Mouse (Mus musculus) MEL (cell line): ENCODE data around the gene Stk11ip.

Experiments
- CTCF ChIP-seq, 3 experiments: IDR thresholded peaks in 2 of 3; conservative IDR thresholded peaks in 1 of 3; 2 replicates each; pipeline ENCODE4 v1.5.1; 2011 to 2012; ENCODE audit warnings: low read length in 3 of 3, low read depth in 2 of 3, mild to moderate bottlenecking in 2 of 3, improper control_type of control experiment in 1 of 3, inconsistent platforms in 1 of 3, mixed read lengths in 1 of 3, moderate library complexity in 1 of 3; ENCODE audit not compliant: control insufficient read depth in 1 of 3, insufficient read depth in 1 of 3, poor library complexity in 1 of 3, severe bottlenecking in 1 of 3
- E2F4 ChIP-seq: IDR thresholded peaks from 2 replicates; pipeline ENCODE4 v1.6.1; 2011; ENCODE audit warnings: low read depth, low read length, improper control_type of control experiment, borderline replicate concordance
- MAX ChIP-seq: IDR thresholded peaks from 2 replicates; pipeline ENCODE4 v1.6.1; 2011; ENCODE audit warnings: low read length, improper control_type of control experiment
- POLR2A ChIP-seq, 2 experiments: IDR thresholded peaks; 2 replicates each; pipeline ENCODE4 v1.6.1; 2011 to 2012; ENCODE audit warnings: low read length in 2 of 2, mild to moderate bottlenecking in 2 of 2, control low read depth in 1 of 2, improper control_type of control experiment in 1 of 2, low read depth in 1 of 2, moderate library complexity in 1 of 2; ENCODE audit not compliant: control insufficient read depth in 1 of 2, insufficient read depth in 1 of 2, poor library complexity in 1 of 2
- RCOR1 ChIP-seq: IDR thresholded peaks from 2 replicates; pipeline ENCODE4 v1.6.1; 2012; ENCODE audit warnings: low read depth, mild to moderate bottlenecking, inconsistent platforms, low read length, improper control_type of control experiment

GRCm38 (mm10) chr1:75564102-75564501 lies 42.8 kb downstream of the Stk11ip start:
- TF ChIP-seq MAX: no peak
- TF ChIP-seq E2F4: no peak
- no peak for TF ChIP-seq RCOR1
- no peak for TF ChIP-seq CTCF (IDR thresholded peaks at IDR 0.05 in 2 of 3, conservative IDR thresholded peaks at IDR 0.05 in 1 of 3; ENCODE audit: control insufficient read depth in 1 of 3, insufficient read depth in 1 of 3, low read depth in 2 of 3, low read length in 3 of 3, poor library complexity in 1 of 3, severe bottlenecking in 1 of 3)
- no peak for TF ChIP-seq POLR2A (IDR thresholded peaks at IDR 0.05; ENCODE audit: control insufficient read depth in 1 of 2, insufficient read depth in 1 of 2, low read depth in 1 of 2, low read length in 2 of 2, poor library complexity in 1 of 2)
